Mouse (Mus musculus) E14TG2a.4 (cell line): Measurements from ENCODE around the gene Stum.
"Not testable (repeated sequence)": the region's sequence is repeated elsewhere in the genome, so short reads cannot be mapped to it uniquely, and the experiment has no call there.

Experiments used
- CTCF ChIP-seq: conservative IDR thresholded peaks from 2 replicates; pipeline ENCODE4 v1.5.1; 2014; ENCODE audit warnings: low read length
- NANOG ChIP-seq: IDR thresholded peaks from 2 replicates; pipeline ENCODE4 v1.6.1; 2014; ENCODE audit warnings: borderline replicate concordance, low read length, mixed read lengths
- POU5F1 ChIP-seq: IDR thresholded peaks from 2 replicates; pipeline ENCODE4 v1.6.1; 2014; ENCODE audit warnings: low read length, borderline replicate concordance

GRCm38 (mm10) chr1:180518899-180519298 lies 35.6 kb upstream of the Stum start:
- TF ChIP-seq CTCF, NANOG, POU5F1: not testable (repeated sequence)
